Mouse (Mus musculus): ENCODE data around the gene Acsl4.

Acsl4 gene

DNA sequence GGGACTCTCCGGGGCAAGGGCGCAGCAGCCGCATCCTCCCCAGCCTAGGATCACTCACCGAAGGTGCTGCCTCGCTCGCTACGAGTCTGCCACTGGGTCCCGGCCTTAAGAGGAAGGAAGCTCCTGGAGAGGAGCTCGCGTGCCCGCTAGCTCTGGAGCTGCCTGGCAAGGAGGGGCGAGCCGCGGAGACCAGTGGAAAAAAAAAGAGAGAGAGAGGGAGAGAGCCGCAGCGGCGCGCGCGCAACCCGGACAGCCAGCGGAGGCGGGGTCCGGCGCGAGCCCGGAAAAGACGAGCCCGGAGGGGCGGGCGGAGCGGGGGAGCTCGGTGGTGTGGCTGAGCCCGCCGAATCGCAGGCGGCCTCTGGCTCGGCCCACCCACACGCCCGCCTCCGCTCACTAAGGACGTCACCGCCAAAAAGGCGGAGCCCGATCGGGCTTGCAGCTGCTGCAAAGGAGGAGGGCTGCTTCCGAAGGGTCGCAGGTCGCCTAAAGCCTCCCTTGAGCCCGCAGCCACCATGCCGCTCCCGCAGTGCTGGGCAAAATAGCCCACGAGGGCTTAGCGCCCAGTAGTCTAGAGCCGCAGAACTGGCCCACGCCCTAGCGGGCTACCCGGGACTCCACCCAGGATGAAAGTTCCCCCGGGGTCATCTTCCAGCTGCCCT, at the start of gene Acsl4:
TSS of gene Acsl4 (minus strand) at position 289 of the 662 bp plus-strand sequence.
- peak; percentile 83 for DNase-seq (ENCODE audit: extremely low read depth, low read depth)

DNA sequence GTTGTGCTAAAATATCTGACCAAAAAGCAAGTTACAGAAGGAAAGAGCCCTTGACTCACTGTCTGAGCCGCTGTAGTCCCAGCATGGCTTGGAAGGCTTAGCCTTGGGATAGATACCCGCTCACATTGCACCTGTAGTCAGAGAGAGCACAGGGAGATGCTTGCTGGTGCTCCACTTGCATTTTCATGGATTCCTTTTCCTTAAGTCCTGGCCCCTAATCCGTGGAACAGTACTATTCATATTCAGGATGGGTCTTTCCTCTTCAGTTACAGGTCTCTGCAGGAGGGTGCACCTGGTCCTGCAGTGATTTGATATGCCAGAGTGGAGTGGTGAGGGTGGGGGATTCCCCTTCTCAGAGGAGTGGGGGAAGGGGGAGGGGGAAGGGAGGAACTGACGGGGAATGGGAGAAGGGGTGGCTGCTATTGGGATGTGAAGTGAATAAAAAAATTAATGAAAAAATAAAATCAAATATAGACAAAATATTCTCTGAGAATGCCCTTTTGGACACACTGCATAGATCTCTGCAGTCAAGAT, 47.7 kb upstream of the Acsl4 start:
- DNase-seq (ENCODE audit: extremely low read depth, low read depth) = no peak

DNA sequence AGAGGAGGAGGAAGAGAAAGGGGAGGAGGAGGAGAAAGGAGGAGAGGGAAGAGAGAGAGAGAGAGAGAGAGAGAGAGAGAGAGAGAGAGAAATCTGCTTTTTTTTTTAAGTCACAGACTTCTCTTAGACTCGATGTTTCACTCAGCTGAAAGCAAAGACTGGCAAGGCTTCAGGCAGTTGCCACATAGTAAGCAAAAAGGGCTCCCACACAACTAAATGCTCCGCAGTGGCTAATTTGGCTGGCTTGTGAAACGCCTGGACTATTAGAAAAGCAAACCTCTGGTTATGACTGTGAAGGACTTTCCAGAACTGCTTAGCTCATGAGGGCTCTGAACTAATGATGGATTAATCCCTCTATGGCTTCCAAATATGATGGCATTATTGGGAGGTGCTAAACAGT, 42.5 kb upstream of the Acsl4 start:
- DNase-seq (ENCODE audit: extremely low read depth, low read depth) = no peak

DNA sequence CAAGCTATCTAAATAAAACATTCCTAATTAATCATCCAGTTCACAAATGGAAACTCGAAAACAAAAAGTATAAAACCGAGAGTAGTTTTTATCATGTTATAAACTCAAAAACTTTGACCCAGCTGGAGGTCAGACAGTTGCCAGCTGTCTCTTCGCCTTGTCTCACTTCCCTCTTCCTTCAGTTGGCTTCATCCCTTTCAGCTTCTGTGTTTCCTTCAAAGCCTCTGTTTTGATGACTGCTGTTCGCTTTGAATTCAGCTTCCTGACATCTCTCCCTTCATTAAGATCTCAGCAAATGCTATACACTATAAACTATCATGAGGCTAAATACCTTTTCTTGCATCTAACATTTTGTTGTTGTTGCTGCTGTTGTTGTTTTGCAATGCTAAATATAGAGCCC, 36.8 kb upstream of the Acsl4 start:
- no peak for DNase-seq (ENCODE audit: extremely low read depth, low read depth)

DNA sequence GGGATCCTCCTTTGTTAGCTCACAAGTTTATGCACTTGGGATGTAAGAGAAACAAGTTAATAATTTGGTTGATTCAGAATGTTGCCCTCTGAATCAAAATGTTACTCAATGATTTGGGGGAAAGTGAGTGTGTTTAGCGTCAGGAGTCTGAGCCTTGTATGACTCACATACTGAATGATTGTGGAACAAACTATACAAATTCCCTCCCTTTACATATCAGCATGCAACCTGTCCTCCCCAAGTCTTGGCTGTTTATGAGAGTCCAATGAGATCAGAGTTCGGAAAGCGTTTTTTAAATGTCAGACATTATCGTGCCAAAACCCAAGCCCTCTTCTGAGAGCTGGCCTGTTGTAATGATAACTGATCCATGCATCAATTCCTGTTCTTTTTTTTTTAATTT, 36.3 kb upstream of the Acsl4 start:
- DNase-seq (ENCODE audit: extremely low read depth, low read depth) = no peak

DNA sequence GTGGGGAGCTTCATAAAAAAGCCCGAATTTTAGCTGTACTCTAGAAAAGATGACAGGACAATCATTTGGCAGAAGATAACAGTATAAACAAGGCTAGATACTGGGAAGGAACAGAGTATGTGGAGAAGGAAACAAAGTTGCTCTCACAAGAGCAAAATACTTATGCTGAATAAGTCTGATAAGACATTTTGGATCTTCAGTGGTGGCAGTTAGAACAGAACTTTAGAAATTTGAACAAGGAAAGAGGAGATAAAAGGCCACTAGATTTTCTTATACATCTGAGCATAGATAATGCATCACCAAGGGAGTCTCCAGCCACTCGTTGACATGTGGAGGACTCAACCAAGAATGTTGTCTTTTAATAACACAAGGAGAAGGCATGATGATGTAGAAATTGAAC, 23.5 kb upstream of the Acsl4 start:
- DNase-seq (ENCODE audit: extremely low read depth, low read depth) = no peak

DNA sequence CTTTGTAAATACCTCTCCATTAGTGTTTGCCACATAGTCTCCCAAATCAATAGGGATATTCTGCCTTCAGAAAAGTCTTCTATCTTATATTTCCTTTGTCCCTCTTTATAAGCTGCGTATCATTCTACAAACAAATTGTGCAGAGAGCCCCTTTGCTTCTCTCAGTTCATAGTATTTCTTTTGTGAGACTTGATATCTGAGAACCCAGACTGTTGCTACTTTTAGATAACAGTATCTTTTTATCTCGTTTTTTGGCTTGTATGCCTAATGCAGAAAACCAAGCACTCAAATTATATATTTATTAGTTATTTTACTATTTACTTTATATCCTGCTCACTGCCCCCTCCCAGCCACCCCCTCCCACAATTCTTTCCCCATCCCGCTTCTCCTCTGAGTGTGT, 19.7 kb upstream of the Acsl4 start:
- DNase-seq (ENCODE audit: extremely low read depth, low read depth) = no peak

DNA sequence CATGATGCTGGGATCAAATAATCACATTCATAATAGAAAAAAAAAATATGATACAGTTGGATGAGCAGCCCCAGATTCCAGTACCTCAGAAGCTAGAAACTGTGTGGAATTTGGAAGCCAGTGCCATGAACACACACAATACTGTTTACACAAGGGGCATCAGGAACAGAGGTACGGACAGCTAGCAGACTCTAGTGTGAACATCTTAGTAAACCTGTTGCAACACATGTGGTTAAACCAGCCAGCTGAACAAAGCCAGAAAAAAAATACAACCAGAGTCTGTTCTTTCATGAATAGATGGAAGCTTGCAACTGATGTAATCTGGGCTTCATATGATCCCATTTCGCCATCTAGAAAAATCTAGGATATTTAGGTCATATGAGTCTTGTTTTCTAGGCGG, 19.0 kb upstream of the Acsl4 start:
- DNase-seq (ENCODE audit: extremely low read depth, low read depth) = no peak

DNA sequence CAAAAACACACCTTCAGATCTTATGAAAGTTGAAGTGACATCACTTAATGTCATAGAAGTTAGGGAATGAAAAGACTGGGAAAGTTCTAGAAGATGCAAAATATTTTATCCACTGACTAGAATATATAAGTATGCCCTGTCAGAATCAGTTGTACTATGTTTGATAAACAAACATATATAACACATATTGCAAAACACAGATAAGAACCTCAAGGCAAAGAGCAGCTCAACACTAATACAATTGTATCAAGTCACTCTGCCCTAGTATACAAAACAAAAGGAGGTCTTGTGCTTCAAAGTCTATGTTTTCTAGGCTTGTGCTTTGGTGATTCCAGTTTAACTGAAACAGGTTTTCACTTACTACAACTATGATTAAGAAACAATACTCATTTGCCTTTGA, 12.8 kb upstream of the Acsl4 start:
- DNase-seq (ENCODE audit: extremely low read depth, low read depth) = no peak

DNA sequence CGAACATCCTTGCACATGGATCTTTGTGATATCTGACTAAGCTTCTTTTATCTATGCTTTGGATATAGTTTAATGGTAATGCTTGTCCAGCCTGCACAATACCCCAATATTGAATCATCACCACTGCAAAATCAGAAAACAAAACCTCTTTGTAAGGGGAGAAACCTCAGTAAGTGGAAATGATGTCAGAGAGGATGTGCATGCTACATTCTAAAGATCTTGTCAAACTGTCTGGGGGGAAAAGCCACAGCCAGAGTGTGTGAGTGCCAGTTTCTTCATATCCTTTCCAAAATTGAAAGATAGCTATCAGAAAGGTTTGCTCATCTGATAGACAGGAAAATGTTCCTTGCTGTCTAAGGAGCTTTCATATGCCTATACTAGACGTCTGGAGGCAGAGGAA, 8.3 kb upstream of the Acsl4 start:
- DNase-seq (ENCODE audit: extremely low read depth, low read depth) = no peak

DNA sequence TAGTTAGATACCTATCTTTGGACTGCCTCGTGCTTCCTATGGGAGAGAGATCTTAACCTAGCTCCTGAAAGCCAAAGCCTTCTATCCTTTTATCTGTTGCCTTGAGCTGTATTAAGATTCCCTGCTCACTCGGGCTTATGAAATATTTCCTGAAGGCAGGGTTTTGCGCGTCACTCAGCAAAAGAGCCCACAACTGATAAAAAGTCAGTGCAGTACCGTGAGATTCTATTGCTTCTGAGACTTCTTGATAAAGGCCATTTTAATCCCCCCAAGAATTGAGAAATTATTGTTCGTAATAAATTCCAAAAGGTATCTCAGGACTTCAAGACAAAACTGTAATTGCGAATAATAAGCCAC, 552 bp upstream of the Acsl4 start:
- DNase-seq (ENCODE audit: extremely low read depth, low read depth) = peak; percentile 68

DNA sequence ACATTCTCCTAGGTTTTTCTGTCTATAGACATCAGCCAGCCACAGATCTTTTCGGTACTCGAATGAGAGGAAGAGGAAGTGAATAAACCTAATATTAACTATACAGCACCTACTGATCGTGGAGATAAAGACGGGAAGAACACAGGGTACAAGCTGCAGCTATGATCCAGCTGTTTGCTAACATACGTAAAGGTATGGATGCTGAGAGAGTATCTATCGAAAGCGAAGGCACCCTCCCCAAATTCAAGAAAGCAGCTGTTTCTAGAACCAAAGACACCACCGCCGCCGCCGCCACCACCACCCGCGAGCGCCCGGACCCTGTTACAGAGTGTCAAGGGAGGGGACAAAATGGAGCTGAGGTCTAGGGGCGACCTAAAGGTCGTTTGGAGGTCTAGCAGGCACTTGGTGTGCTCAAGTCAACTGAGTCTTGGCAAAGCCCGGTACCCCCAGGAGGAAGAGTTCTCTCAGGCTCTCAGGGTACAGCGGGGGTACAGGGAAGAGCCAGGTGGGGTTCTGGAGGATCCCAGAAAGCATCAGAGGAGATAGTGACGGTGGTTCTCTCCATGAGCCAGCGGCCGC, 665 bp downstream of the Acsl4 start:
- peak; percentile 73 for DNase-seq (ENCODE audit: extremely low read depth, low read depth)

DNA sequence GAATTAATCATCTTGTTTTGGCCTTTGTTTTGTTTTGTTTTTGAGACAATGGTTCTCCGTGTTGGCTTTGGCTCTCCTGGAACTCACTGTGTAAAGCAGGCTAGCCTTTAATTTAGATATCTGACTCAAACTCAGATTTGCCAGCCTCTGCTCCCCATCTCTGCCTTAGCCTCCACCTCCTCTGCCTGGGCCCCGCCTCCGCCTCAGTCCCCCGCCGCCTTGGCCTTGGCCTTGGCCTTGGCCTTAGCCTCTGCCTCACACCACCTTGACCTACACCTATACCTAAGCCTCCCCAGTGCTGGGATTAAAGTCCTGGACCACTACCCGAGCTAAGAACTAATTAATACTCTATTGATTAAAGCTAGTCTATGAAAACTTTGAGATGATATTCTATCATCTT, 2.2 kb downstream of the Acsl4 start:
- DNase-seq (ENCODE audit: extremely low read depth, low read depth) = no peak

DNA sequence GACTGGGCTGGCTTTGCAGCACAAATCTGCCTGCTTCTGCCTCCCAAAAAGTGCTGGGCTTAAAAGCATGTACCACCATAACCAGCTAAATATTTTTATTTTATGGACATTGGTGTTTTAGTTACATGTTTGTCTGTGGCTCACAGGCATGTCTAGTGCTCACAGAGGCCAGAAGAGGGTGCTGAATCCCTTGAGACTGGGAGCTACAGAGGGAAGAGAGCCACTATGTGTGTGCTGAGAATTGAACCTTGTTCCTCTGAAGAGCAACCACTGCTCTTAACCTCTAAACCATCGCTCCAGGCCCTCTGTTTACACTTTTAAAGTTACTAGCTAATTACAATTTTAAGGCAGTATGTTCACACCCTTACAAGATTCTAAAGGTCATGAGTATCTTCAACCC, 2.7 kb downstream of the Acsl4 start:
- DNase-seq (ENCODE audit: extremely low read depth, low read depth) = no peak

DNA sequence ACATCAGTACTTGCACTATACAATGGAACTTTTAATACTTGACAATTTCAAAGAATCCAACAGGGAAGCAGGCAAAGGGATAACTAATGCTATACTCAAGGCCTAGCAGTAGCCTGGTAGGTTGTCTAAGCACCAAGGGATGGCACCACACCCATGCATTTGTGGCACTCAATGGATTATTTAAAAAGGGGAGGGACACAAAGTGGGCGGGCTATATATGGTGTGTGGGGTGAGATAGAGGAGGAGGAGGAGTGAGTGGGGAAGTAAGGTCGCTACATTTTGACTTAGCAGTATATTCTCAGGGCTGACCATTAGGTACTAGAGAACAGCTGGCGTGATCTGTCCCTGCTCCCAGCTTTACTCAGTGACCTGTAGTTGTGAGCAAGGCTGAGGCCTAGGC, 5.4 kb downstream of the Acsl4 start:
- peak; percentile 56 for DNase-seq (ENCODE audit: extremely low read depth, low read depth)

DNA sequence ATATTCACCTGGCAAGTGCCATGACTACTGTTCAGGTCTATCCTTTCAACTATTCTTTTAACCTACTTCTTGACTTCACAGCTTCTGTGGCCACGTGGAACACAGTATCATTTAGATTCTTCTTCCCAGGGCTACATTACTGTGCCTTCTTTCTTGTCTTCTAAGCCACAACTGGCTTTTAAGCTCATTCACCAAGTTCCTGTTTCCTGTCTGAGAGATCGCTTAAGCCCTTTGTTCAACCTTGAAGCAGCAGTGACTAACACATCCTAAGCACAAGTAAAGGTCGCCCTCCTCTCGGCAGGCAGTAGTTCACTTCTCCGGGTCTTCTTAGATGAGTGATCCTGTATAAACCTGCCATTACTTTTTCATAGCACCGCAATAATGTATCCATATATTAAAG, 10.4 kb downstream of the Acsl4 start:
- peak; percentile 46 for DNase-seq (ENCODE audit: extremely low read depth, low read depth)

DNA sequence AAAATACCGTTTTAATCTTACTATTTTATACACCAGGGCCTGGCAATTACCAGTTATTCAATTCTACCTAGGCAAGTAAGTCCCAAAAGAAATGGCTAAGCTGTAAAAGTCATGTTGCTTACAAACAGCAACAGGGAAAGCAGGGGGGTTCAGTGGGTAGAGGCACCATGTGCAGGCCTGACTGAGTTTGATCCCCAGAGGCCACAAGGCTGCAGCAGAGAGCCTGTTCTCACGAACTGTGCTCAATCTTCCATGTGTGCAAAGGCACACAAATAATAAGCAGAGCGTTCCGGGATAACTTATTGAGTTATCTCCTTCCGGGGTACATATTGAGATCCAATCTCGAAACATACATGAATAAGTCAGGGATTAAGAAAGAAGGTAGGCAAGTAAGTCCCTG, 12.3 kb downstream of the Acsl4 start:
- no peak for DNase-seq (ENCODE audit: extremely low read depth, low read depth)

DNA sequence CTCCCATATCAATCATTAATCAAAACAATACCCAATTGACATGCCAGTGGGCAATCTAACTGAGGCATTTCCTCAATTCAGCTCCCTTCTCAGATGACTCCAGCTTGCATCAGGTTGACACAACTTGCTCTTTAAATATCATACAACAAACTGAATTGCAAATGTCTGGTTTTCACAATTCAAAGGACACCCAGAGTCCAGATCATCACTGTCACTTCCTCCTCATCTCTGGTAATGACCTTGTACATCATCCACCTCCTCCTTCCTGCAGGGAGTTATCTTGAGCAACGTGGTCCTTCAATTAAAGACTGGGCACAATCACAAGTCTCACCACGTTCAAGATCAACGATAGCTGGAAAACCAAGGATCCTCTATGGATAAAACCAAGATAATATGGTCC, 13.0 kb downstream of the Acsl4 start:
- no peak for DNase-seq (ENCODE audit: extremely low read depth, low read depth)

DNA sequence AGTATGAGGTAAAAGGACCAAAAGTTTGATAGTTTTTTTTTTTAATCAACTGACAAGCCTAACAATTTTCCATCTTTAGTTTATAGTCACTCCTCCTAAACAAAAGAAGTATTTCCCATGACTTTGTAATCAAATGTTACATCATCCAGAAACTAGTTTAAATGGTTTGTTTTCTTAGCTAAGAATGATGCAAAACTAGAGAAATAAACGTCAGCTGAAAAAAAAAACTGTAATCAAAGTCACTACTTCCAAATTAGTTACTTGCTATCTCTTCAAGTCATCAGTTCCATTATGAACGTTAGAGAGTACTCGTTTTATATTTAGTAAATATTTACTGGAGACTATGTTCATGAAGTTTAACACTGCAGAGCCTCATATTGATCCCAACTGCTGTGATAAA, 13.6 kb downstream of the Acsl4 start:
- no peak for DNase-seq (ENCODE audit: extremely low read depth, low read depth)

DNA sequence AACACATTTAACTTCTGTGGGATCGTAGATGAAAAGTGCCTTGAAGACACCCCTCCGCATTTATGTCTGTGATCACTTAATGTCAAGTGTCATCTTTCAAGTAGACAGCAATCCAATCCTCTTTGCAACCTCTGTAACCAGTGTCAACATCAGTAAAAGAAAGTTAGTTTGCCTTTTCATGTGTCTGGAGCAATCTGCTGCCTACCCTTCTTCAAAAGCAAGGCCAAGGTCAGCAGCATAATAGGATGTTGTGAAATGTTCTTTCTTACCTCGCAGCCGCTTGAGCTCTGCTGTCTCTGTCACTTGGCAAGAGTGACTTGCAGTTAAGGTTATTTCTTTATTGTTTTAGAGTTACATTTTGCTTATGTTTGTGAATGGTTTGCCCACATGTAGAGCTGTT, 14.8 kb downstream of the Acsl4 start:
- no peak for DNase-seq (ENCODE audit: extremely low read depth, low read depth)

DNA sequence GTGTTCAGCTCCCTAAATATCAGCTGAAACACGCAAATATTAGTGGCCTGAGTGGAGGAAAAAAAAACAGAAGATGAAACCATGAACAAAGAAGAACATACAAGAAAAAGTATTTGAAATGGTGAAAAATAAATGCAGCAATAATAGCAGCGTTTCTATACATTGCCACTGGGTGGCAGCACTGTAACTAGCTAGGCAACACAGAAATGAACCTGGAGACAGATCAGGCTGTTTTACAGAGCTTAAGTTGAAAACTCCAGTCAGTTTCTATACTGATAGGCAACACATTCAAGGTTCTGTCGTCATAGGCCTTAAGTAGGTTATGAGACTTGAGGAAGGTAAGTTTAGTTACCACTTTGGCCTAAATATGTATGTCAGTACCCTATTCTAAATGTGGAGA, 17.9 kb downstream of the Acsl4 start:
- DNase-seq (ENCODE audit: extremely low read depth, low read depth) = peak; percentile 71

DNA sequence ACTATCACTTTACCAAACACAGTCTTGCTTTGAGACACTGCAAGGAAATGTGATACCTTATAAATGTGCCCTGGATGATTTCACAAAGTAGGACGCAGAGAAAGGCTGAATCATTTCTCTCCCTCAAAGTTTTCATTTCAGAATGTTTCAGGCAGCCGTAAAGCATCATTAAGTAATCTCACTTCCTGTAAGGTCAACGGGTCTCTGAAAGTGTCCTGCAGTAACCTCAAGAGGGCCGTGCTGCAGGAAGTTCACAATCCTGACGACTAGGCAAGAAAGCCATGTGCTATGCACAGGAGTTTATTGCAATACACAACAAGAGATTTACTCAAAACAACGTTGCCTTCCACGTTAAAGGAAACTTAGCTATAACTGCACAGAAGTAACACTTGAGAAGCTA, 20.4 kb downstream of the Acsl4 start:
- DNase-seq (ENCODE audit: extremely low read depth, low read depth) = peak; percentile 44

DNA sequence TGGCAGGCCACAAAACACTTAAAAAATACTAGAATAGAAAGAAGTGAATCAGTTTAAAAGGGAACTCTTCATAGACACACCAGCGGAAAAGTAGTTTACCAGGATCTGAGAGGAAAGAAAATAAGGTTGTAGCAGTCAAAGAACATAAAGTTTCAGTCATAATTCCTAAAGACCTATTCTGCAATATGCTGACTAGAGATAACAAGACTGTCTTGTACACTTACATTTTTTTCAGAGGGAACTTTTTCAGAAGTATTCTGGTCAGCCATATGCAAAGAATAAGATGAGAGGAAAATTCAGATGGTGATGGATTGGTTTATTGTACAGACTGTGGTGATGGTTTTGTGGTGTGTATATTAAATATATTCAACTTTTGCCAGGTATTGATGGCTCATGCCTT, 26.5 kb downstream of the Acsl4 start:
- DNase-seq (ENCODE audit: extremely low read depth, low read depth) = no peak

DNA sequence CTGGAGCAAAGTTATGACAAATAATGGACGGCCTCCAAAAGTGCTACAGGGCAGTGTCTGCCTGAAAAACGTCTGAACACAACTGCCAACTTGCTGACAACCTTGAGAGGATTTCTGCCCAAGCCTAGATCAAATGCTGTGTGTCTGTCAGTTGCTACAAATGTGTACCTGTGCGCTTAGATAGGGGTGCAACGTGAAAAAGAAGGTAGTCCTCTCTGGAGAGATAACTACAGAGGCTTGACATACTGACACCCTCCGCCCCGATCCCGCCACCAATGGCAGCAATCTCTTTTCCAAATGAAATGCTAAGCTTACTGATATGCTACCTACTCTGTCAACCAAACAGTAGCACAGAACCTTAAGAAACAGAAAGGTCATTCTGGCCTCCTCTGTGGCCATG, 31.3 kb downstream of the Acsl4 start:
- DNase-seq (ENCODE audit: extremely low read depth, low read depth) = no peak

Measured in MEL-GATA-1-ER (cell line).